Mouse (Mus musculus): ENCODE data around the gene Ywhae.

- TF ChIP-seq POLR2A (IDR thresholded peaks at IDR 0.05; ENCODE audit: low read depth, low read length) (no peak), CTCF (IDR thresholded peaks at IDR 0.05; ENCODE audit: extremely low read depth, insufficient read length, insufficient replicate concordance, low read depth, low read length) (no peak)
Observed at GRCm38 (mm10) chr11:75772562-75772961, 39.9 kb downstream of the Ywhae start.

Data from small intestine, adult 2 months (tissue).